Mouse (Mus musculus) ES-E14 (cell line): ENCODE data around the gene Ston2. TPM values are rescaled to one million over a fixed set of nuclear protein-coding genes. Genes with fewer than 3 reads are reported as not detected.

Experiments used
- DNase-seq: peaks from one replicate; pipeline ENCODE4 v3.0.0-alpha.2; 2013; ENCODE audit warnings: low read depth, low spot score
- H3K27ac ChIP-seq: 2 replicates; pipeline ENCODE4 v1.5.1; 2012; ENCODE audit warnings: low read depth, mild to moderate bottlenecking, low read length, moderate library complexity, mixed read lengths; ENCODE audit not compliant: poor library complexity, insufficient read depth, severe bottlenecking
- H3K36me3 ChIP-seq: 2 replicates; pipeline ENCODE4 v1.6.1; 2012; ENCODE audit warnings: mild to moderate bottlenecking, low read length, moderate library complexity, mixed read lengths; ENCODE audit not compliant: control insufficient read depth, poor library complexity, insufficient read depth, severe bottlenecking
- H3K4me1 ChIP-seq, 2 experiments: fragments of 150-350 bp in 1 of 2; sonication (generic) in 1 of 2; 2 replicates each; pipeline ENCODE4 v1.6.1; 2012; ENCODE audit warnings: low read length in 2 of 2, mild to moderate bottlenecking in 1 of 2, mixed read lengths in 1 of 2; ENCODE audit not compliant: control insufficient read depth in 2 of 2, insufficient read depth in 2 of 2, poor library complexity in 1 of 2
- H3K4me3 ChIP-seq, 2 experiments: fragments of 150-350 bp in 1 of 2; sonication (generic) in 1 of 2; 2 replicates each; pipeline ENCODE4 v1.5.1; 2012; ENCODE audit warnings: low read length in 2 of 2, low read depth in 1 of 2, mild to moderate bottlenecking in 1 of 2, mixed read lengths in 1 of 2; ENCODE audit not compliant: insufficient read depth in 1 of 2, poor library complexity in 1 of 2, severe bottlenecking in 1 of 2
- H3K9ac ChIP-seq: 2 replicates; pipeline ENCODE4 v1.6.1; 2012; ENCODE audit warnings: low read depth, mild to moderate bottlenecking, low read length, mixed read lengths; ENCODE audit not compliant: poor library complexity, insufficient read depth, severe bottlenecking
- H3K9me3 ChIP-seq: fragments of 150-350 bp; sonication (generic); 2 replicates; pipeline ENCODE4 v1.6.1; 2012; ENCODE audit warnings: low read depth, mild to moderate bottlenecking, low read length; ENCODE audit not compliant: control insufficient read depth, insufficient read depth
- CHD2 ChIP-seq: IDR thresholded peaks from 2 replicates; pipeline ENCODE4 v1.6.1; 2014; ENCODE audit warnings: mild to moderate bottlenecking, low read depth, low read length, inconsistent platforms
- HCFC1 ChIP-seq: IDR thresholded peaks from 2 replicates; pipeline ENCODE4 v1.6.1; 2012; ENCODE audit warnings: low read length, inconsistent platforms, borderline replicate concordance; ENCODE audit not compliant: insufficient read depth
- MAFK ChIP-seq: IDR thresholded peaks from 2 replicates; pipeline ENCODE4 v1.6.1; 2014; ENCODE audit warnings: mild to moderate bottlenecking, low read depth, low read length, inconsistent platforms; ENCODE audit not compliant: insufficient read depth
- ZC3H11A ChIP-seq: IDR thresholded peaks from 2 replicates; pipeline ENCODE4 v1.6.1; 2012; ENCODE audit warnings: low read depth, mild to moderate bottlenecking, inconsistent platforms, low read length, borderline replicate concordance
- ZNF384 ChIP-seq: IDR thresholded peaks from 2 replicates; pipeline ENCODE4 v1.6.1; 2012; ENCODE audit warnings: low read depth, low read length, inconsistent platforms
- in situ Hi-C, 2 experiments: fragments of 600-800 bp; cut with MboI; formaldehyde crosslinking; loops; one replicate each; pipeline ENCODE4 v1.15.1; 2025; ENCODE audit warnings: low sequenced_read_pairs in 2 of 2, inconsistent platforms in 1 of 2; ENCODE audit not compliant: unreplicated experiment in 2 of 2
- total RNA-seq: library from RNA; depleted of rRNA; stranded (reverse); fragments of 300-350 nt; gene quantifications from 2 replicates; pipeline ENCODE4 v1.2.3, GENCODE M21; 2012

The Ston2 gene
- total RNA-seq, 1 experiment: 11.7 TPM

DNA sequence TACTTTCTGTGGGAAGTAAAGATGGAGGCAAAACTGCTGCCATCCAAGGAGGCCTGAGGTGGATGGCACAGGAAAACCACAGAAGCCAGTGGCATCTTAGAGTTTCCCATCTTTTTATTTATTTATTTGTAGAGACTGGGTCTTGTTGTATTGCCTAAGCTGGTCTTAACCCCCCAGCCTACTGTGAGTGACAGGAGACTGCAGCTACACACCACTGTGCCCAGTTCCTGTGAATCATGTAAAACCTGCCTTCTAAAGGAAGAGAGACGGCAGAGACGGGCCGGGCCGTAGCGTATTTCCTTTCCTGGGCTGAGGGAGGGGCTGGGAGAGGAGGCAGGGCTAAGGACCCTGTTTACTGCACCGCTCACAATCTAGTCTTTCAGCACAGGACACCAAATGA lies 19.6 kb upstream of the Ston2 start:
- Histone ChIP-seq H3K4me3 (no peak overlapping the region), H3K9ac (no peak overlapping the region), H3K4me1 (no peaks in the 10 kb centered on the region), H3K27ac (no peak overlapping the region), H3K36me3 (peaks cover 4% of the 10 kb centered on the region; the same call in 1 of the 2 replicates), H3K9me3 (no peaks in the 10 kb centered on the region)
- in situ Hi-C loops: no loop called here
- DNase-seq: no peak
- TF ChIP-seq ZNF384: no peak
- no peak for TF ChIP-seq MAFK
- TF ChIP-seq ZC3H11A: no peak
- no peak for TF ChIP-seq HCFC1
- TF ChIP-seq CHD2: no peak

DNA sequence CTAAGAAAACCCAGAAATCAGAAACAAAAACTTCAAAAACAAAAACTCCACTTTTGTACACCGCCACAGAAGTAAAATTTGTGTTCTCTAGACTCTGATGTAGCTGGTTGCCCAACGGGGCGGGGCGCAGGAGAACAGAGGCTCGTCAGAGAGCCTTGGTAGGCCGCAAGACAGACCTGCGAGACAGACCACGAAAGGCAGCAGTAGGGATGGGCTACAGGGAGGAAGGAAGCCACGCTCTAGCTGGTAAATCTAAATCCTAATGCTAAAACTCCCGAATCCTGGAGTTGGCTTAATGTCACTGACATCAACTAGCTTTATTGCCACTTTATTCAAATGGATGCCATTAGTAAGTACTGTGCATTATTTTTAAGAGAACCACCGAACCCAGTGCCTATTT lies 18.9 kb upstream of the Ston2 start:
- no peak overlapping the region for H3K9ac ChIP-seq
- no peak for DNase-seq
- no peaks in the 10 kb centered on the region for H3K4me1 ChIP-seq
- in situ Hi-C loops: no loop called here
- TF ChIP-seq ZNF384 (no peak), CHD2 (no peak), ZC3H11A (no peak), MAFK (no peak), HCFC1 (no peak)
- no peak overlapping the region for H3K4me3 ChIP-seq
- no peaks in the 10 kb centered on the region for H3K9me3 ChIP-seq
- peaks cover 4% of the 10 kb centered on the region; the same call in 1 of the 2 replicates for H3K36me3 ChIP-seq
- H3K27ac ChIP-seq: no peak overlapping the region

- TF ChIP-seq ZNF384 (no peak), ZC3H11A (no peak), MAFK (no peak), CHD2 (no peak), HCFC1 (no peak)
- no peaks in the 10 kb centered on the region for H3K4me1 ChIP-seq
- no peak overlapping the region for H3K4me3 ChIP-seq
- in situ Hi-C loops: no loop called here
- no peaks in the 10 kb centered on the region for H3K36me3 ChIP-seq
- no peak overlapping the region for H3K27ac ChIP-seq
- DNase-seq: no peak
- no peaks in the 10 kb centered on the region for H3K9me3 ChIP-seq
- H3K9ac ChIP-seq: no peak overlapping the region
Measured at GRCm38 (mm10) chr12:91804262-91804661, 16.1 kb upstream of the Ston2 start.

GRCm38 (mm10) chr12:91803207-91803932 lies 15.2 kb upstream of the Ston2 start:
- Histone ChIP-seq H3K4me3 (no peak overlapping the region), H3K36me3 (no peaks in the 10 kb centered on the region), H3K27ac (no peak overlapping the region), H3K4me1 (no peaks in the 10 kb centered on the region), H3K9me3 (no peaks in the 10 kb centered on the region), H3K9ac (no peak overlapping the region)
- DNase-seq: no peak
- TF ChIP-seq ZNF384 (no peak), HCFC1 (no peak), CHD2 (no peak), MAFK (no peak), ZC3H11A (no peak)
- in situ Hi-C loops: no loop called here
